Mouse (Mus musculus) testis, adult 2 months (tissue): ENCODE results near the gene Fermt3.

Experiments
- CTCF ChIP-seq: fragments of 200-500 bp; IDR thresholded peaks from 2 replicates; pipeline ENCODE4 v1.5.1; 2012; ENCODE audit warnings: low read depth, mild to moderate bottlenecking, inconsistent platforms, low read length, moderate library complexity; ENCODE audit not compliant: control insufficient read depth, insufficient read depth, insufficient replicate concordance
- POLR2A ChIP-seq: fragments of 200-500 bp; IDR thresholded peaks from 2 replicates; pipeline ENCODE4 v1.6.1; 2012; ENCODE audit warnings: low read depth, mild to moderate bottlenecking, inconsistent platforms, low read length, moderate library complexity; ENCODE audit not compliant: control insufficient read depth

DNA sequence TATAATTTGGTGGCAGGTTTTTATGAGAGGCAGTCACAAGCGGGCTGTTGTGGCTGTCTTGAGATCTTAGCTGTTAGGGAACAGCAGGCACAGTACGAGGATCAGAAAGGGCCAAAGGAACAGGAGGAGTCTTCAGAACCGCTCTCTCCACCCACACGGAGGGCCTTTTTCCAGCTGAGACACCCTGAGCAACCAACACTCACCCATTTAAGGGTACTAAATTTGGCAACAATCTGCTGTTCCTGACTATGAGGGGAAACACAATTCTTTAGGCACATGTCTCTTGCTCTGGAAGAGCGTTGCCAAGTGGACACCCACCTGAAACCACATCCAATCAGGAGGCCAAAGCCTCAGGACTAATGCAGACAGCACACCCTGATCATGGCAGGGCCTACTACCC lies 10.3 kb upstream of the Fermt3 start:
- TF ChIP-seq POLR2A (no peak), CTCF (no peak)
